24 mouse cellular contexts compared by ENCODE assay signal in genomic region chr4:142308271-142308670, GRCm38 (mm10).
DNase-seq lines count a peak whose midpoint lies in the region; ATAC-seq lines count a peak whose summit lies in the region.
"Had no signal": no experiment of that assay in that cellular context is flagged by ENCODE, and none has a peak within 500 bp of the region (broad histone marks: within the 10 kb centered on the region; RNA-seq: fewer than 3 reads in every experiment).

No protein-coding gene starts in this region.

- no peak overlapping the region for H3K27ac ChIP-seq in lung, embryonic 16.5 days (ENCODE audit: low read length)
- H3K27ac ChIP-seq: embryonic facial prominence, embryonic 10.5 days; embryonic facial prominence, embryonic 13.5 days; forebrain, embryonic 12.5 days; forebrain, embryonic 15.5 days; gastrocnemius, adult 2 months; hindbrain, embryonic 12.5 days; hindbrain, embryonic 15.5 days had no signal

- no peak overlapping the region for H3K9ac ChIP-seq in lung, embryonic 16.5 days (ENCODE audit: low read length)
- H3K9ac ChIP-seq: embryonic facial prominence, embryonic 13.5 days; forebrain, embryonic 12.5 days; forebrain, embryonic 15.5 days; hindbrain, embryonic 12.5 days; hindbrain, embryonic 15.5 days had no signal

- H3K4me1 ChIP-seq in lung, embryonic 16.5 days (replicated peaks; ENCODE audit: control insufficient read depth, insufficient read depth, low read length) = no peaks in the 10 kb centered on the region

- H3K9me3 ChIP-seq in lung, embryonic 16.5 days (ENCODE audit: control insufficient read depth, low read length) = peaks cover 6% of the 10 kb centered on the region
- H3K9me3 ChIP-seq: embryonic facial prominence, embryonic 13.5 days; forebrain, embryonic 15.5 days; hindbrain, embryonic 15.5 days had no signal

- H3K4me3 ChIP-seq in lung, embryonic 16.5 days (ENCODE audit: low read length) = no peak overlapping the region
- H3K4me3 ChIP-seq: embryonic facial prominence, embryonic 10.5 days; embryonic facial prominence, embryonic 13.5 days; erythroblast, embryonic 14.5 days; forebrain, embryonic 12.5 days; forebrain, embryonic 15.5 days; gastrocnemius, adult 2 months; hindbrain, embryonic 12.5 days; hindbrain, embryonic 15.5 days had no signal

- H3K4me2 ChIP-seq in lung, embryonic 16.5 days (ENCODE audit: low read depth, low read length) = no peak overlapping the region
- H3K4me2 ChIP-seq: embryonic facial prominence, embryonic 13.5 days; forebrain, embryonic 12.5 days; forebrain, embryonic 15.5 days; heart, embryonic 11.5 days; hindbrain, embryonic 12.5 days; hindbrain, embryonic 15.5 days had no signal

- 0 out of 2 replicates have a peak, but pooled peaks have one; percentile 31 for ATAC-seq in frontal cortex, adult (ENCODE audit: low TSS enrichment)
- ATAC-seq in lung, embryonic 16.5 days (ENCODE audit: low read depth) = peak; percentile 27; the same call in 1 of the 2 replicates
- ATAC-seq: activated CD4-positive, CD25-positive, alpha-beta regulatory T cell, adult 4 months; forebrain, embryonic 15.5 days had no signal

- no peaks in the 10 kb centered on the region for H3K27me3 ChIP-seq in lung, embryonic 16.5 days (ENCODE audit: control insufficient read depth, insufficient read depth, low read depth, low read length)
- H3K27me3 ChIP-seq: embryonic facial prominence, embryonic 13.5 days; forebrain, embryonic 12.5 days; forebrain, embryonic 15.5 days; hindbrain, embryonic 12.5 days; hindbrain, embryonic 15.5 days had no signal

- WGBS in lung, embryonic 16.5 days = 53% methylated on average over 7 of the region's 7 CpGs

- H3K36me3 ChIP-seq in lung, embryonic 16.5 days (ENCODE audit: control insufficient read depth, insufficient read depth, low read length) = no peaks in the 10 kb centered on the region
- H3K36me3 ChIP-seq: forebrain, embryonic 15.5 days had no signal

- no peak for DNase-seq in frontal cortex, postnatal 25 days (ENCODE audit: low spot score in 2 of 2)
- no peak for DNase-seq in lung, postnatal 10 days
- peak; percentile 59 for DNase-seq in testis, postnatal 14 days (ENCODE audit: low spot score)
- DNase-seq in testis, postnatal 10 days (ENCODE audit: low spot score) = no peak
- DNase-seq: adrenal gland, adult 8-10 months; adrenal gland, postnatal 25 days; cerebellum, adult 18-20 months; cerebellum, adult 9-10 months; cerebellum, postnatal 14 days; embryo, embryonic 11 days; gastrocnemius, adult 2 months; gastrocnemius, postnatal 14 days; heart, adult 11 months had no signal
